Mouse (Mus musculus): ENCODE measurements at regions not wholly inside any gene's neighbourhood (a gene's known extent, or its start where the extent isn't known, plus 50 kb on each side); places are given as distances from the start of the nearest gene placed in this dataset.

DNA sequence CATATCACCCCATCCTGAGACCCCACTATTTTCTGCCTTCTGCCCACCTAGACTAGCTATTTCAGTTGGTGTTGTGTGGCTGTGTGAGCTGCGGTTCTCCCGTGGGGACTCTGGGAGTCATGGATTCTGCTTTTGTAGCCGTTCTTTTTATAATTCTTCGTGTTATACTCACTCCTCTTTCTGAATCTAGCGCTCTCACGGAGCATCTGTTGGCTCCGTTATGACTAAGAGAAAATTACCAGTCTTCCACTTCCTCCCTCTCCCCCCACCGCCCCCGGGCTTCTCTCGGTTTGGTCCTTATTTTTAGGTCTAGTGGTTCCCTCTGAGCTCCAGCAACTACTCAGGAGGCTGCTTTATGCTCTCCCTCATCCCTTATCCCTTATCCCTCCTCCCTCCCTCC lies 85.6 kb downstream of the Diras2 start:
- no peak for ATAC-seq (ENCODE audit: low FRiP score, low read depth)
- Histone ChIP-seq H3K4me3 (no peak overlapping the region), H3K4me2 (replicated peaks) (no peak overlapping the region), H3K36me3 (no peaks in the 10 kb centered on the region), H3K9ac (no peak overlapping the region), H3K27me3 (no peaks in the 10 kb centered on the region), H3K4me1 (no peaks in the 10 kb centered on the region), H3K27ac (no peak overlapping the region), H3K9me3 (no peaks in the 10 kb centered on the region)
- 81% methylated on average over 10 of the region's 10 CpGs for WGBS

DNA sequence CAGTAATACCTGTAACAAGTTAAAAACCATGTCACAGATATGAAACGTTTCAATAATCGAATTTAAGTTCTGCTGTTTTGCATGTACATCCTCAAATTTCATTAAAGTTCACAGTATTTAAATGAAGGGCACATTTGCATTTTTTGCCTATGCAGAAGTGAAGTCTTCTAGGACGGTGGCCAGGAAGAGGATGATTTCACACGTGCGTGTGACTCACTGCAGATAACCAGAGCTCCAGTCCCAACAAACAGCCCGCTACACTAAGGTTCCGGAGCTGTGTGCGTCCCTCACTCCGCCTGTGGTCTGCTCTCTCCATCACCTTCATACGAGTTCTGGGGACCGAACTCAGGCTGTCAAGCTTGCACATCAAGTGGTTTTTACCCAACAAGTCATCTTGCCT lies 82.2 kb downstream of the Diras2 start:
- Histone ChIP-seq H3K4me1 (no peaks in the 10 kb centered on the region), H3K4me2 (replicated peaks) (no peak overlapping the region), H3K36me3 (no peaks in the 10 kb centered on the region), H3K27ac (no peak overlapping the region), H3K9ac (no peak overlapping the region), H3K9me3 (no peaks in the 10 kb centered on the region), H3K4me3 (no peak overlapping the region), H3K27me3 (no peaks in the 10 kb centered on the region)
- 79% methylated on average over 11 of the region's 11 CpGs for WGBS
- no peak for ATAC-seq (ENCODE audit: low FRiP score, low read depth)

DNA sequence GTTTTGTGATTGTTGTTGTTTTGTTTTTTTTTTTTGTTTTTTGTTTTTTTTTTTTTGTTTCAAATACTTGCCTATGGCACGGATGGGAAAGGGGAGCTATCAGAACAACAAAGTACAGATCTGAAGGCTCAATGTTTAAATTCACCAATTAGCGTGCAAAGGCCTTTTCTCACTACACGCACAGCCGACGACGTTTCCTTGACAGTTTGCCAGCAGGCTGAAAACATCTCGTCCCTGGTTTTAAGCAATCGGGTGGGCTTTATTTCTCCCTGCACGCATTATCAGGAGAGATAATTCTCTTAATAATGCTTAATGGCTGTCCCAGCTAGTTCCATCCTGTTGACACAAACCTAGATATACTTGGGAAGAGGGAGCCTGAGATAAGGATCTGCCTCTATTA lies 79.6 kb downstream of the Diras2 start:
- Histone ChIP-seq H3K27ac (no peak overlapping the region), H3K27me3 (no peaks in the 10 kb centered on the region), H3K36me3 (no peaks in the 10 kb centered on the region), H3K9ac (no peak overlapping the region), H3K4me1 (peaks cover 7% of the 10 kb centered on the region), H3K9me3 (no peaks in the 10 kb centered on the region), H3K4me3 (no peak overlapping the region), H3K4me2 (replicated peaks) (no peak overlapping the region)
- ATAC-seq (ENCODE audit: low FRiP score, low read depth), result no peak
- 73% methylated on average over 9 of the region's 9 CpGs for WGBS

- Histone ChIP-seq H3K9ac (no peak overlapping the region), H3K27ac (no peak overlapping the region), H3K27me3 (no peaks in the 10 kb centered on the region), H3K4me1 (peaks cover 7% of the 10 kb centered on the region), H3K9me3 (no peaks in the 10 kb centered on the region), H3K4me3 (no peak overlapping the region), H3K4me2 (replicated peaks) (no peak overlapping the region), H3K36me3 (no peaks in the 10 kb centered on the region)
- WGBS, result 49% methylated on average over 4 of the region's 4 CpGs
- ATAC-seq (ENCODE audit: low FRiP score, low read depth), result no peak
Measured at GRCm38 (mm10) chr13:52452291-52452690, 78.8 kb downstream of the Diras2 start.
